ENCODE assay signal across 38 mouse cellular contexts in genomic region chr4:106480545-106480944, GRCm38 (mm10). TPM values are rescaled to one million over a fixed set of nuclear protein-coding genes. Genes with fewer than 3 reads are reported as not detected.
"Had no signal": no experiment of that assay in that cellular context is flagged by ENCODE, and none has a peak within 500 bp of the region (broad histone marks: within the 10 kb centered on the region; RNA-seq: fewer than 3 reads in every experiment).

No protein-coding gene starts in this region.

- H3K36me3 ChIP-seq: embryonic facial prominence, embryonic 10.5 days; embryonic facial prominence, embryonic 12.5 days; embryonic facial prominence, embryonic 13.5 days; embryonic facial prominence, embryonic 15.5 days; forebrain, embryonic 10.5 days; forebrain, embryonic 12.5 days; forebrain, embryonic 15.5 days had no signal

- H3K27me3 ChIP-seq: forebrain, embryonic 12.5 days; forebrain, embryonic 15.5 days had no signal

- H3K4me3 ChIP-seq: embryonic facial prominence, embryonic 10.5 days; embryonic facial prominence, embryonic 12.5 days; embryonic facial prominence, embryonic 13.5 days; embryonic facial prominence, embryonic 15.5 days; erythroblast, embryonic 14.5 days; forebrain, embryonic 10.5 days; forebrain, embryonic 12.5 days; forebrain, embryonic 13.5 days; forebrain, embryonic 15.5 days; gastrocnemius, adult 2 months; heart, adult 2 months had no signal

- H3K27ac ChIP-seq: embryonic facial prominence, embryonic 10.5 days; embryonic facial prominence, embryonic 12.5 days; embryonic facial prominence, embryonic 13.5 days; embryonic facial prominence, embryonic 15.5 days; forebrain, embryonic 10.5 days; forebrain, embryonic 12.5 days; forebrain, embryonic 13.5 days; forebrain, embryonic 15.5 days; gastrocnemius, adult 2 months; heart, adult 2 months had no signal

- H3K9ac ChIP-seq: embryonic facial prominence, embryonic 12.5 days; embryonic facial prominence, embryonic 13.5 days; embryonic facial prominence, embryonic 15.5 days; forebrain, embryonic 12.5 days; forebrain, embryonic 13.5 days; forebrain, embryonic 15.5 days; forebrain, postnatal 0 days had no signal

- ATAC-seq: forebrain, embryonic 13.5 days; forebrain, embryonic 14.5 days; forebrain, embryonic 15.5 days; forebrain, embryonic 16.5 days; forebrain, postnatal 0 days had no signal

- H3K4me1 ChIP-seq: embryonic facial prominence, embryonic 12.5 days; embryonic facial prominence, embryonic 15.5 days; forebrain, embryonic 13.5 days; forebrain, embryonic 15.5 days had no signal

- H3K9me3 ChIP-seq: embryonic facial prominence, embryonic 10.5 days; embryonic facial prominence, embryonic 12.5 days; embryonic facial prominence, embryonic 13.5 days; embryonic facial prominence, embryonic 15.5 days; forebrain, embryonic 10.5 days; forebrain, embryonic 12.5 days; forebrain, embryonic 13.5 days; forebrain, embryonic 15.5 days had no signal

- DNase-seq: cerebellum, adult 2 months; cerebellum, adult 8-10 months; cerebellum, adult 9-10 months; cerebellum, adult 9-11 months; cerebellum, postnatal 10 days; cerebellum, postnatal 14 days; cerebellum, postnatal 25 days; cerebellum, postnatal 36 days; embryo, embryonic 11 days; forebrain, postnatal 0 days; gastrocnemius, adult 2 months; gastrocnemius, postnatal 10 days; gastrocnemius, postnatal 14 days; gastrocnemius, postnatal 25 days; gastrocnemius, postnatal 36 days; heart, adult 11 months; heart, adult 18-20 months; heart, adult 2 months had no signal

- H3K4me2 ChIP-seq: embryonic facial prominence, embryonic 12.5 days; embryonic facial prominence, embryonic 13.5 days; embryonic facial prominence, embryonic 15.5 days; forebrain, embryonic 12.5 days; forebrain, embryonic 13.5 days; forebrain, embryonic 15.5 days had no signal

RNA-seq across cellular contexts. Expression of gene Bsnd, which starts 11.5 kb away (rescaled TPM):
- total RNA-seq: common myeloid progenitor, adult 5-6 weeks; forebrain, postnatal 0 days; gastrocnemius, adult 18-20 months; gastrocnemius, adult 2 months; gastrocnemius, postnatal 25 days; gastrocnemius, postnatal 36 days; granulocyte monocyte progenitor cell, adult 5-6 weeks; heart, adult 18-20 months; heart, adult 2 months; heart, adult 8-10 months had no signal
- polyA plus RNA-seq: cortical plate, adult 2 months; embryonic facial prominence, embryonic 10.5 days; embryonic facial prominence, embryonic 11.5 days; embryonic facial prominence, embryonic 12.5 days; embryonic facial prominence, embryonic 13.5 days; erythroblast, embryonic 14.5 days; forebrain, embryonic 10.5 days; forebrain, embryonic 11.5 days; forebrain, embryonic 12.5 days; forebrain, embryonic 13.5 days; forebrain, embryonic 14.5 days; forebrain, embryonic 15.5 days; forebrain, embryonic 16.5 days; forebrain, postnatal 0 days; frontal cortex, adult 2 months; heart, adult 2 months had no signal

RNA-seq across cellular contexts. Expression of gene Pcsk9, which starts 16.4 kb away (rescaled TPM):
- total RNA-seq: common myeloid progenitor, adult 5-6 weeks; gastrocnemius, adult 18-20 months; gastrocnemius, adult 2 months; gastrocnemius, adult 8-10 months; gastrocnemius, postnatal 14 days; heart, adult 18-20 months; heart, adult 2 months; heart, adult 8-10 months had no signal
